Mouse (Mus musculus) inflammation-experienced regulatory T-cells, adult 16 weeks (primary cell): ENCODE results near the gene Yes1. TPM values are rescaled to one million over a fixed set of nuclear protein-coding genes. Genes with fewer than 3 reads are reported as not detected.

Experiments
- polyA plus RNA-seq: library from polyadenylated mRNA; unstranded; fragments of 100-300 nt; shearing (Covaris generic); gene quantifications from one replicate; pipeline ENCODE4 v1.2.1, GENCODE M21; 2017

Yes1 gene
- 1.00 TPM for polyA plus RNA-seq

GRCm38 (mm10) chr5:32610801-32611340 lies at the start of gene Yes1:
Yes1 (plus strand) TSS chr5:32611171.

Other genes with a start within 250 kb of the Yes1 start
- 107 TPM for gene Ppp1cb, start 152.3 kb upstream of the Yes1 start, polyA plus RNA-seq
- gene Pisd, start 174.5 kb downstream of the Yes1 start, polyA plus RNA-seq = 133 TPM
- not detected for gene Gm20671, start 215.9 kb downstream of the Yes1 start, polyA plus RNA-seq
- 36.9 TPM for gene Prr14l, start 243.1 kb downstream of the Yes1 start, polyA plus RNA-seq